Comparison of ENCODE assay signal across 15 mouse cellular contexts in the genomic region with DNA sequence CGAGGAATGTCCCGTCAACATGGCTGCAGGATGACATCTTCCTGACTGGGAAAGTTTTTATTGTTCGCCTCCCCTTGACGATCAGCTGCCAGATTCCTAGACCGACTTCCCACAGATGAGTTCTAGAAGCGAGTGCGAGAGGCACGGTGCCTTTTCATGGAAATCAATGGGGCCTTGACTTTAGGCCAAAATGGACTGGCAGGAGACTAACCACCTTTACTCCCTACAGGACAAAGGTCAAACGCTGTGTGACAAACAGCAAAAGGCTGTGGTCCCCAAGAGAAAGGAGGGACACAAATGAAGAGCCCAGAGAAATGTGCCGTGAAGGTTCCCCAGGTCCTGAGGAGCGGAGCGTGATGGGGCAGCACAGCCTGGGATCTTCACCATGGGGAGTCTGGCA.
DNase-seq lines count a peak whose midpoint lies in the region; ATAC-seq and TF ChIP-seq lines count a peak whose summit lies in the region.
"Had no signal": no experiment of that assay in that cellular context is flagged by ENCODE, and none has a peak within 500 bp of the region (broad histone marks: within the 10 kb centered on the region; RNA-seq: fewer than 3 reads in every experiment).

No protein-coding gene starts in this region.

- H3K27ac ChIP-seq in hindbrain, embryonic 10.5 days, result peak overlapping the region; percentile 26; the same call in 1 of the 2 replicates
- no peak overlapping the region for H3K27ac ChIP-seq in hindbrain, embryonic 14.5 days
- peak overlapping the region; percentile 75; the same call in 1 of the 2 replicates for H3K27ac ChIP-seq in liver, postnatal 0 days (ENCODE audit: low read depth)
- no peak overlapping the region for H3K27ac ChIP-seq in liver, embryonic 12.5 days
- peak overlapping the region; percentile 68 for H3K27ac ChIP-seq in embryonic facial prominence, embryonic 15.5 days (replicated peaks)
- H3K27ac ChIP-seq: forebrain, embryonic 10.5 days; heart, embryonic 10.5 days; hindbrain, embryonic 13.5 days had no signal

- DNase-seq in hindbrain, embryonic 10.5 days (ENCODE audit: low spot score), result no peak
- DNase-seq in hindbrain, embryonic 14.5 days (ENCODE audit: low spot score), result no peak
- peak; percentile 49 for DNase-seq in liver, postnatal 0 days
- no peak for DNase-seq in lung, adult 2 months
- DNase-seq in spleen, adult 12 weeks (ENCODE audit: low spot score), result no peak
- DNase-seq: adrenal gland, adult 2 months; adrenal gland, postnatal 25 days; heart, adult 18-20 months; heart, postnatal 4 days had no signal

- H3K36me3 ChIP-seq in hindbrain, embryonic 10.5 days, result no peaks in the 10 kb centered on the region
- no peaks in the 10 kb centered on the region for H3K36me3 ChIP-seq in hindbrain, embryonic 14.5 days (replicated peaks; ENCODE audit: control insufficient read depth, insufficient read depth)
- H3K36me3 ChIP-seq in liver, postnatal 0 days (replicated peaks; ENCODE audit: insufficient read depth, low read length), result no peaks in the 10 kb centered on the region
- no peaks in the 10 kb centered on the region for H3K36me3 ChIP-seq in liver, embryonic 12.5 days
- H3K36me3 ChIP-seq in embryonic facial prominence, embryonic 15.5 days, result no peaks in the 10 kb centered on the region
- H3K36me3 ChIP-seq: forebrain, embryonic 10.5 days; hindbrain, embryonic 13.5 days had no signal

- no peak for TF ChIP-seq CTCF in liver, postnatal 0 days (IDR thresholded peaks at IDR 0.05; ENCODE audit: low read depth)
- no peak for TF ChIP-seq CTCF in lung, adult 2 months (IDR thresholded peaks at IDR 0.05; ENCODE audit: insufficient read depth, low read length)

- no peak overlapping the region for H3K4me2 ChIP-seq in hindbrain, embryonic 14.5 days (replicated peaks)
- H3K4me2 ChIP-seq in liver, postnatal 0 days (ENCODE audit: low read depth, low read length), result peak overlapping the region; percentile 30
- no peak overlapping the region for H3K4me2 ChIP-seq in liver, embryonic 12.5 days
- H3K4me2 ChIP-seq in embryonic facial prominence, embryonic 15.5 days (replicated peaks), result no peak overlapping the region
- H3K4me2 ChIP-seq: hindbrain, embryonic 13.5 days had no signal

- no peak; the same call in 1 of the 2 replicates for TF ChIP-seq EP300 in liver, postnatal 0 days (IDR thresholded peaks at IDR 0.05; ENCODE audit: low read depth)

- H3K4me3 ChIP-seq in hindbrain, embryonic 10.5 days, result no peak overlapping the region
- H3K4me3 ChIP-seq in hindbrain, embryonic 14.5 days (replicated peaks; ENCODE audit: low read length), result no peak overlapping the region
- no peak overlapping the region for H3K4me3 ChIP-seq in liver, postnatal 0 days (ENCODE audit: low read depth, low read length)
- H3K4me3 ChIP-seq in liver, embryonic 12.5 days, result no peak overlapping the region
- no peak overlapping the region for H3K4me3 ChIP-seq in embryonic facial prominence, embryonic 15.5 days (replicated peaks)
- H3K4me3 ChIP-seq in lung, adult 2 months (replicated peaks; ENCODE audit: extremely low read depth, low read depth, low read length), result no peak overlapping the region
- H3K4me3 ChIP-seq: forebrain, embryonic 10.5 days; heart, embryonic 10.5 days; hindbrain, embryonic 13.5 days had no signal

- ATAC-seq in hindbrain, embryonic 14.5 days (ENCODE audit: low FRiP score), result no peak
- ATAC-seq in liver, postnatal 0 days, result peak; percentile 78
- no peak for ATAC-seq in liver, embryonic 12.5 days
- no peak for ATAC-seq in embryonic facial prominence, embryonic 15.5 days (ENCODE audit: insufficient number of reproducible peaks, low FRiP score, low TSS enrichment, low read depth)
- ATAC-seq: forebrain, embryonic 14.5 days had no signal

- peaks cover 11% of the 10 kb centered on the region for H3K4me1 ChIP-seq in hindbrain, embryonic 10.5 days (replicated peaks)
- no peaks in the 10 kb centered on the region for H3K4me1 ChIP-seq in hindbrain, embryonic 14.5 days (replicated peaks; ENCODE audit: control insufficient read depth, insufficient read depth, low read length)
- H3K4me1 ChIP-seq in liver, postnatal 0 days (ENCODE audit: insufficient read depth), result peaks cover 8% of the 10 kb centered on the region; the same call in 1 of the 2 replicates
- H3K4me1 ChIP-seq in liver, embryonic 12.5 days, result no peaks in the 10 kb centered on the region
- peaks cover 12% of the 10 kb centered on the region for H3K4me1 ChIP-seq in embryonic facial prominence, embryonic 15.5 days
- no peaks in the 10 kb centered on the region for H3K4me1 ChIP-seq in lung, adult 2 months (ENCODE audit: control insufficient read depth, insufficient read depth, low read length)

- H3K9ac ChIP-seq in hindbrain, embryonic 14.5 days, result no peak overlapping the region
- no peak overlapping the region for H3K9ac ChIP-seq in liver, postnatal 0 days (replicated peaks)
- no peak overlapping the region for H3K9ac ChIP-seq in liver, embryonic 12.5 days
- H3K9ac ChIP-seq in embryonic facial prominence, embryonic 15.5 days, result no peak overlapping the region
- H3K9ac ChIP-seq: hindbrain, embryonic 13.5 days had no signal

- 64% methylated on average over 12 of the region's 12 CpGs for WGBS in hindbrain, embryonic 10.5 days
- WGBS in hindbrain, embryonic 14.5 days, result 66% methylated on average over 12 of the region's 12 CpGs
- WGBS in liver, postnatal 0 days (ENCODE audit: insufficient replicate concordance), result 81% methylated on average over 12 of the region's 12 CpGs
- 79% methylated on average over 12 of the region's 12 CpGs for WGBS in liver, embryonic 12.5 days (ENCODE audit: insufficient replicate concordance)
- WGBS in embryonic facial prominence, embryonic 15.5 days, result 69% methylated on average over 12 of the region's 12 CpGs
- WGBS in lung, adult 2 months, result 90% methylated on average over 12 of the region's 12 CpGs

- peaks cover 6% of the 10 kb centered on the region for H3K9me3 ChIP-seq in hindbrain, embryonic 10.5 days
- no peaks in the 10 kb centered on the region for H3K9me3 ChIP-seq in hindbrain, embryonic 14.5 days (ENCODE audit: control insufficient read depth, low read length)
- no peaks in the 10 kb centered on the region for H3K9me3 ChIP-seq in liver, postnatal 0 days (ENCODE audit: low read length)
- no peaks in the 10 kb centered on the region for H3K9me3 ChIP-seq in liver, embryonic 12.5 days (replicated peaks)
- peaks cover 4% of the 10 kb centered on the region; the same call in 1 of the 2 replicates for H3K9me3 ChIP-seq in embryonic facial prominence, embryonic 15.5 days (replicated peaks)
- H3K9me3 ChIP-seq: heart, embryonic 10.5 days; hindbrain, embryonic 13.5 days had no signal

- H3K27me3 ChIP-seq in hindbrain, embryonic 10.5 days (ENCODE audit: insufficient read depth, poor library complexity, severe bottlenecking), result no peaks in the 10 kb centered on the region
- H3K27me3 ChIP-seq in hindbrain, embryonic 14.5 days (ENCODE audit: control insufficient read depth, insufficient read depth, low read length), result no peaks in the 10 kb centered on the region
- H3K27me3 ChIP-seq in liver, postnatal 0 days (ENCODE audit: insufficient read depth, low read length), result no peaks in the 10 kb centered on the region
- H3K27me3 ChIP-seq in liver, embryonic 12.5 days (replicated peaks), result no peaks in the 10 kb centered on the region
- H3K27me3 ChIP-seq in embryonic facial prominence, embryonic 15.5 days, result no peaks in the 10 kb centered on the region
- H3K27me3 ChIP-seq: hindbrain, embryonic 13.5 days had no signal

- TF ChIP-seq POLR2A in lung, adult 2 months (IDR thresholded peaks at IDR 0.05; ENCODE audit: borderline replicate concordance, extremely low read depth, low read depth, low read length), result no peak

Comparison
In these comparisons a context has a peak if more than half of its experiments do, and no peak if none do; other contexts are left out.
1. H3K27ac ChIP-seq: peak in hindbrain, embryonic 10.5 days (single experiment), liver, postnatal 0 days (single experiment) and embryonic facial prominence, embryonic 15.5 days (single experiment); none in hindbrain, embryonic 14.5 days (single experiment) and liver, embryonic 12.5 days (single experiment).